ENCODE assay signal across 16 mouse cellular contexts in genomic region chr12:57549667-57550160, GRCm38 (mm10). TPM values are rescaled to one million over a fixed set of nuclear protein-coding genes. Genes with fewer than 3 reads are reported as not detected.
DNase-seq lines count a peak whose midpoint lies in the region; TF ChIP-seq lines count a peak whose summit lies in the region.
"Had no signal": no experiment of that assay in that cellular context is flagged by ENCODE, and none has a peak within 500 bp of the region (broad histone marks: within the 10 kb centered on the region; RNA-seq: fewer than 3 reads in every experiment).

No protein-coding gene starts in this region.

- no peak overlapping the region for H3K4me3 ChIP-seq in lung, adult 2 months (replicated peaks; ENCODE audit: extremely low read depth, low read depth, low read length)
- H3K4me3 ChIP-seq in E14TG2a.4 (replicated peaks; ENCODE audit: low read length) = peak overlapping the region; percentile 43
- no peak overlapping the region for H3K4me3 ChIP-seq in limb, embryonic 10.5 days
- H3K4me3 ChIP-seq: embryonic facial prominence, embryonic 12.5 days; heart, embryonic 15.5 days; kidney, embryonic 15.5 days; left cerebral cortex, adult 2 months had no signal

- intact Hi-C loops in gastrocnemius, postnatal 36 days (cut with DNase I) = loop anchor here (5.0 kb wide), 1 partner anchor 267 kb away; no protein-coding TSS in a partner anchor

- TF ChIP-seq POLR2A in lung, adult 2 months (IDR thresholded peaks at IDR 0.05; ENCODE audit: borderline replicate concordance, extremely low read depth, low read depth, low read length) = no peak

- TF ChIP-seq CTCF in lung, adult 2 months (IDR thresholded peaks at IDR 0.05; ENCODE audit: insufficient read depth, low read length) = no peak
- no peak for TF ChIP-seq CTCF in E14TG2a.4 (conservative IDR thresholded peaks at IDR 0.05; ENCODE audit: low read length)

- no peaks in the 10 kb centered on the region for H3K9me3 ChIP-seq in E14TG2a.4 (ENCODE audit: low read length)
- no peaks in the 10 kb centered on the region for H3K9me3 ChIP-seq in limb, embryonic 10.5 days (replicated peaks)
- H3K9me3 ChIP-seq: embryonic facial prominence, embryonic 12.5 days; heart, embryonic 15.5 days; kidney, embryonic 15.5 days had no signal

- H3K4me1 ChIP-seq in lung, adult 2 months (ENCODE audit: control insufficient read depth, insufficient read depth, low read length) = peaks cover 6% of the 10 kb centered on the region
- peaks cover 45% of the 10 kb centered on the region for H3K4me1 ChIP-seq in E14TG2a.4 (replicated peaks; ENCODE audit: low read depth, low read length)
- H3K4me1 ChIP-seq in limb, embryonic 10.5 days = peaks cover 36% of the 10 kb centered on the region

- H3K27me3 ChIP-seq in E14TG2a.4 (ENCODE audit: insufficient read depth, low read length) = peaks cover 94% of the 10 kb centered on the region
- peaks cover 100% of the 10 kb centered on the region for H3K27me3 ChIP-seq in limb, embryonic 10.5 days (ENCODE audit: low read depth, poor library complexity, severe bottlenecking)

- H3K36me3 ChIP-seq in E14TG2a.4 (ENCODE audit: insufficient read depth, low read length) = no peaks in the 10 kb centered on the region
- no peaks in the 10 kb centered on the region for H3K36me3 ChIP-seq in limb, embryonic 10.5 days
- H3K36me3 ChIP-seq: embryonic facial prominence, embryonic 12.5 days; heart, embryonic 15.5 days; kidney, embryonic 15.5 days had no signal

- no peak overlapping the region for H3K27ac ChIP-seq in limb, embryonic 10.5 days
- H3K27ac ChIP-seq: embryonic facial prominence, embryonic 12.5 days; heart, embryonic 15.5 days; kidney, embryonic 15.5 days; left cerebral cortex, adult 2 months had no signal

- 14% methylated on average over 15 of the region's 15 CpGs for WGBS in lung, adult 2 months
- WGBS in limb, embryonic 10.5 days = 2% methylated on average over 15 of the region's 15 CpGs

- peak; percentile 32 for DNase-seq in embryo, embryonic 10.5 days (ENCODE audit: low spot score)
- no peak for DNase-seq in embryo, embryonic 10 days (ENCODE audit: low spot score)
- peak; percentile 20 for DNase-seq in lung, adult 2 months
- no peak for DNase-seq in lung, adult 18-20 months
- DNase-seq in limb, embryonic 10.5 days (ENCODE audit: low spot score) = peak; percentile 50
- DNase-seq in ovary, adult 18-20 months (ENCODE audit: low spot score) = no peak
- no peak for DNase-seq in gastrocnemius, postnatal 36 days
- DNase-seq: adrenal gland, postnatal 25 days had no signal

RNA-seq across cellular contexts. Expression of gene Foxa1, which starts 3.0 kb away (rescaled TPM):
- polyA plus RNA-seq in lung, adult 2 months (2012; rRNA removed) = 28.5 and 31.1 TPM in 2 replicates
- polyA plus RNA-seq in limb, embryonic 10.5 days (2016; fragmentation: Nextera tagmentation; extraction: Ambion mirVana) = 0.08 TPM in 1 of 2 replicates, not detected in the other
- not detected for total RNA-seq in gastrocnemius, postnatal 36 days (2021)
- total RNA-seq: adrenal gland, postnatal 25 days; gastrocnemius, postnatal 4 days; layer of hippocampus, adult 18-20 months; left cerebral cortex, adult 2 months had no signal
- polyA plus RNA-seq: activated CD4-positive, CD25-positive, alpha-beta regulatory T cell, adult 4 months had no signal

RNA-seq across cellular contexts. Expression of gene Ttc6, which starts 14.2 kb away (rescaled TPM):
- 3.5 and 5.2 TPM in 2 replicates for polyA plus RNA-seq in lung, adult 2 months (2012; rRNA removed)
- 0.04 and 0.05 TPM in 2 replicates for polyA plus RNA-seq in limb, embryonic 10.5 days (2016; fragmentation: Nextera tagmentation; extraction: Ambion mirVana)
- not detected for total RNA-seq in gastrocnemius, postnatal 36 days (2021)
- total RNA-seq: adrenal gland, postnatal 25 days; gastrocnemius, postnatal 4 days had no signal

Comparison
In these comparisons a context has a peak if more than half of its experiments do, and no peak if none do; other contexts are left out.
1. DNase-seq: peak in embryo, embryonic 10.5 days (single experiment), lung, adult 2 months (single experiment) and limb, embryonic 10.5 days (single experiment); none in embryo, embryonic 10 days (single experiment), lung, adult 18-20 months (0 of 2), ovary, adult 18-20 months (single experiment) and gastrocnemius, postnatal 36 days (0 of 2).
2. RNA of gene Foxa1, which starts 3.0 kb away (polyA plus RNA-seq): 28.5 to 31.1 TPM in lung, adult 2 months; 0.08 TPM in limb, embryonic 10.5 days; every median in the first group is over 10 times any median in the second.